Mouse (Mus musculus): Measurements from ENCODE around the gene Adamts20. TPM values are rescaled to one million over a fixed set of nuclear protein-coding genes. Genes with fewer than 3 reads are reported as not detected.

Adamts20 gene
- polyA plus RNA-seq (2017; shearing (Covaris generic)), result 0.11 TPM

GRCm38 (mm10) chr15:94465318-94465717 lies at the start of gene Adamts20:
Gene Adamts20 (minus strand): TSS chr15:94465418.

Other genes starting within 250 kb of the Adamts20 start
- gene Pus7l, start 78.1 kb upstream of the Adamts20 start, polyA plus RNA-seq (2017; shearing (Covaris generic)), result 14.7 TPM
- gene Irak4, start 78.2 kb upstream of the Adamts20 start, polyA plus RNA-seq (2017; shearing (Covaris generic)), result 42.7 TPM
- gene Twf1, start 124.5 kb upstream of the Adamts20 start, polyA plus RNA-seq (2017; shearing (Covaris generic)), result 22.1 TPM
- gene Tmem117, start 163.8 kb upstream of the Adamts20 start, polyA plus RNA-seq (2017; shearing (Covaris generic)), result not detected